Mouse (Mus musculus): ENCODE data around the gene Csrp3. TPM values are rescaled to one million over a fixed set of nuclear protein-coding genes. Genes with fewer than 3 reads are reported as not detected.

Csrp3 gene
- 100 to 1,000 TPM; 106 to 187 (median 120) TPM for total RNA-seq (2022)

DNA sequence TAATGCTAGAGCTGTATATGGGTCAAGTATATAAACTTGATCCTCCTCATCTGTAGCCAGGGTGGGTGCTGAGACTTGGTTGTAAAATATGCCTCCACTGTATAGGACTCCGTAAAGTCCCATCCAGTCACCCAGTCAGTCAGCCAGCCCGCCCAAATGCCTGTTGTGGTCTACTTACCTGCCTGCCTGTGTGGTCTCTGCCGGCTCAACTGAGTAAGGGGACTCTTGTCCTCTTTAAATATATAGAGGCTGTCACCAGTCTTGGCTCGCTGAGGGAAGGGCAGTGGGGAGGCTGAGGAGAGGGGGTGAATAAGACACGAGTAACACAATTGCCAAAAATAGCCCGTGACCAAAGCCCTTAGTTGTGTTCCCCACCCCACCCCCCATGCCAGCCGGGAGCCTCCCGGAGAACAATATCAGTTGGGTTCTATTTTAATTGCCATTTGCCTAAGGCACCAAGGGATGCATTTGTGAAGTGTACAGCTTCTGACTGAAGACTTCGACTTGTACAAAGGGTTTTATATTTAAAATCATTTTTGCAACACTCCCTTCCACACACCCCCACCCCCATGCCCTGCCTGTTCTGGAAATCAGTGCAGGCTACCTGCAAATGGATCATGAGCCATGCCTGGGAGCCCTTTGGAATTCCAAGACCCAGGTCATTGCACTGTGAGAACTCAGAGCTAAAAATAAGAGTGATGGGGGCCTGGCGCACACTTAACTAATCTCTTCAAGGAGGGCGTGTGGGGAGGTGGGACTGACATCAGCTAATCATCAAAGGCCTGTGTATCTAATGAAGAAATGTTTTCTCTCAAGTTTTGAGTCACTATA lies at the start of gene Csrp3:
TSS of gene Csrp3 (minus strand) at position 214 of the 831 bp plus-strand sequence.
- no peak for DNase-seq (ENCODE audit: low spot score in 2 of 2)

DNA sequence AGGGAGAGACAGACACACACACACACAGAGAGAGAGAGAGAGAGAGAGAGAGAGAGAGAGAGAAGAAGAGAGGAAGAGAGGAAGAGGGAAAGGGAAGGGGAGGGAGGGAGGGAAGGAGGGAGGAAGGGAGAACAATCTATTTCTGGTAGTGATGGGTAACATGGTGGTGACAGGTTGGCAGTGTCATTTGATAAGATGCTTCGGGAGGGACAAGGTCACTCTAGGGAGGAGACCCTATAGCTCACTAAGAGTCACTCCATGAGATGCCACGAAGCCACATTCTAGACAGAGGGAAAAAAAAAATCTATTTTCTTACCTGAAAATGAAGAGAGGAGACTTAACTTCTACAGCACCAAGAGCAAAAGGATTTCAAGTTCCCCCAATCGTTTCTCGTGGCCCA lies 48.2 kb upstream of the Csrp3 start:
- no peak for DNase-seq (ENCODE audit: low spot score in 2 of 2)

DNA sequence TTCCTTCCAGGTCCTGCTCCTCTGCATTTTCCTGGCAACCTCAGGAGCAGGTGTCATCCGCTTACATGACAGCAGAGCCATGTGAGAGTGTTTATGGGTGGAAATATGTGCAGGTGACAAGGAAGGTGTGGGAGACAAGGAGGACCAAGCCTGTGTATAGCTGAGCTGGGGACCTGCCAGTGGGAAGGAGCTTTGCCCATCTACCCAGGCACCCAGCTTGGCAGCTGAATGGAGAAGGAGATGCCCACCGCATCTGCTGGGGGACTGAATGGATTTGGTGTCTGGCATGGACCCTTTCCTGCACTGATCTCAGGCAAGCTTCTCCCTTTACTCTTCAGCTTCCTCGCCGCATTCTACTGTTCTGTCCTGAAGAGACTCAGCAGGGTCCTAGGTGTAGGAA lies 47.6 kb upstream of the Csrp3 start:
- no peak for DNase-seq (ENCODE audit: low spot score in 2 of 2)

DNA sequence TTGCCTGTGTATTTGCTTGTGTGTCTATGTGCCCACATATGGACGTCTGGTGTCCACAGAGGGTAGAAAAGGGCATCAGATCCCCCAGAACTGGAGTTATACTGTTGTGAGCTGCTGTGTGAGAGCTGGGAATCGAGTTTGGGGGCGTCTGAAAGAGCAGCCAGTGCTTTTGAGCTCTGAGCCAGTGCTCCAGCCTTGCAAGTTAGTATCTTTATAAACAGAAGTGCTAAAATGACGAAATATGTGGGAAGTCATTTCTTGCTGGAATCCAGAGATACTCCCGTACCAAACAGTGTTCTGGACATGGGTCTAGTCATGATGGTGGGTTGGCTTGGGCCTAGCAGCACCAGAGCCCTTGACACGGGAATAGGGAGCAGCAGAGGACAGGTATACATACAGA lies 46.9 kb upstream of the Csrp3 start:
- no peak for DNase-seq (ENCODE audit: low spot score in 2 of 2)

DNA sequence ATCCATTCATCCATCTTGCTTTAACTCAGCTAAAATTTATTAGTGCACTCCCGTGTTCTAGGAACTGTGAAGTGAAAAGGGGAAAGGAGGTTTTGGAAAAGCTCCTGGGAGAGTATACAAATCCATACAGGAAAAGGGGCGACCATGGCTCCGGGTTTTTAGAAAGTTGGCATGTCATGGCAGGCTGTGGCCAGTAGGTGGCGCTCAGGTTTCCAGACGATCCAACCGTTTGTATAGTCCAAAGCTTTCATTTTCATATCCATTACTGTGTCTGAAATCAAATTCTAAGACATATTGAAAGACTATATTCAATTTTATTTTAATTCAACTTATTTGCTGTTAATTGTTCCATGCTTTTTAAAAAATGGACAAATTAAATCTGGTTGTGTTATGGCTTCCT lies 46.3 kb upstream of the Csrp3 start:
- DNase-seq (ENCODE audit: low spot score in 2 of 2), result peak in 1 of 2 experiments; percentile 16

DNA sequence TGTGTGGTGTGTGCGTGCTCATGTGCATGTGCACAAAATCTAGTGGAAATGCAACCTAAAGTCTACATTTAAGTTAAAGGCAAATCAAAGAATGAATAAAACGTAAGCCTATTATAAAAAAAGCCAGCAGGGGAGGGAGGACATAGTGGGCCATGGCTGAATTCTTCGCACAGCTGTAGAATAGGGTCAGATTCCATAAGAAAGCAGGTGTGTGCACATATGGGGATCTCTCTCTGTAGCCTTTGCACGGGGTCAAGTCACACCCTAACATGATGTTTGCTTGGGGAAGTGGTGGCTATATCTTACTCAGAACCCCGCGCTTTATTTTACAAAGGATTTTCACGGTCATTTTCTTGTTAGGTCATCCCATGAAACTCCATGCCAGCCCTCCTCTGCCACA lies 45.3 kb upstream of the Csrp3 start:
- no peak for DNase-seq (ENCODE audit: low spot score in 2 of 2)

DNA sequence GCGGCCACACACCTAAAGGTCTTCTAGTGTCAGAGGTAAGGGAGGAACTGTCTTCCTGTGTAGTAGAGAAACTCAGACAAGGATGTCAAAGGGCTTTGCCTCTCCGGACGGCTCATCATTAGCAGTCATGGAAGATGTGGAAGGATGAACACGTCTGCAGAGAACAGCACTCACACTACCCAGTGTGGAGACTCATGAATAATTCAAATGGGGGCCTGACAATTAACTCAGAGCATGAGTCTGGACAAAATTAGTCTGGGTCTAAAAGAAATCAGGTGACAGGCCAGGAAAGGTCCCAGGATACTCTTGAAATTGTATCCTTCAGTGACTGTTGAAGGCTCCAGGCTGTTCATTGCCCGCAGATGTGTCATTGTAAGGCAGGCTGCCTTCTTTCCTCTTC lies 43.2 kb upstream of the Csrp3 start:
- DNase-seq (ENCODE audit: low spot score in 2 of 2), result no peak

DNA sequence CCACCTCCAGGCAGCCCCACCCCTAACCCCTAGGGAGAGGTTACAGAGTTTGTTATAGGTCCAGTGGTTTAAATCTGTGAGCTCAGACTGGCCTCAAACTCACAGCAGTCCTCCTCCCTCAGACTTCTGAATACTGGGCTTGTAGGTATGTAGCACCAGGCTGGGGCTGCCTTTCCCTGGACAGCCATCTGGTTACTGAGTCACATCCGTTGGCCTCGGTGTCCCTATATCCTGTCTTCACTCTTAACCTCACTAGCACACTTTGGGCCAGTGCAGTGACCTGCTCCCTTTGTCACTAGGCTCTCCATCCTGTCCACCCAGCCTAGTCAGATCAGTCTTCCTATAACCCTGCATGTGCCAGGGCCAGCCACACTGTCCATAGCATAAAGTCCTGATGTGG lies 40.9 kb upstream of the Csrp3 start:
- no peak for DNase-seq (ENCODE audit: low spot score in 2 of 2)

DNA sequence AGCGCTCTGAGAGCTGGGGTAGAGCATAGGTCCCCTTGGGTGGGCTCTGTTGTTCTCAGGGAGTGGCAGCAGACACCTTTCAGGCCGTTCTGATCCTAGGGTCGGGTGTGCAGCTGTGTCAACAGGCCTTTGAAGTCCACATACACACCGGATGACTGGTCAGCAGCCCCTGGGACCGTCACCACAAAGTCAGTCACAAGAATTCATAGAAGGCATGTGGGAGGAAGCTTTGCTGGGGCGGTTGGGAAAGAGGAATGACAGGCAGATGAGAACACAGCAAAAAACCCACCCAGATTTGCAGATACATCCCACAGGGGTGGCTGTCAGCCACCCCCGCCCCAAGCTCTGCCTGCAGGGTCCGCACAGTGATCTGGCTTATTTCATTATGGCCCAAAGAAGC lies 40.1 kb upstream of the Csrp3 start:
- no peak for DNase-seq (ENCODE audit: low spot score in 2 of 2)

DNA sequence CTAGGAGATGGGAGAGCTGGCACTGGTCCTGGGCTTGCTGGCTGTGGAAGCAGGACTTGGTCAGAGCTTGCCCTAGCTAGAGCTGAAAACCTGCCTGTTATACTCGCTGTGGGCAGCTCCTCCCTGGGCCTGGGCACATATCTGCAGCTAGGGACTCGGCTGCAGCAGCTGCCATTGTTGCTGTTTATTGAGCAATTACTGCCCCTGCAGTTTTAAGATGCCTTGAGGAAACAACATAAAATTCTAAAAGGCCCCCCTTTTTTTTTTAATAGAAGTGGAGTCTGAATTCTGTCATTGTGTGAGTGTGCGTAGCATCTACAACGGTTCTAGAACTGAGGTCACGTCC lies 36.4 kb upstream of the Csrp3 start:
- DNase-seq (ENCODE audit: low spot score in 2 of 2), result no peak

DNA sequence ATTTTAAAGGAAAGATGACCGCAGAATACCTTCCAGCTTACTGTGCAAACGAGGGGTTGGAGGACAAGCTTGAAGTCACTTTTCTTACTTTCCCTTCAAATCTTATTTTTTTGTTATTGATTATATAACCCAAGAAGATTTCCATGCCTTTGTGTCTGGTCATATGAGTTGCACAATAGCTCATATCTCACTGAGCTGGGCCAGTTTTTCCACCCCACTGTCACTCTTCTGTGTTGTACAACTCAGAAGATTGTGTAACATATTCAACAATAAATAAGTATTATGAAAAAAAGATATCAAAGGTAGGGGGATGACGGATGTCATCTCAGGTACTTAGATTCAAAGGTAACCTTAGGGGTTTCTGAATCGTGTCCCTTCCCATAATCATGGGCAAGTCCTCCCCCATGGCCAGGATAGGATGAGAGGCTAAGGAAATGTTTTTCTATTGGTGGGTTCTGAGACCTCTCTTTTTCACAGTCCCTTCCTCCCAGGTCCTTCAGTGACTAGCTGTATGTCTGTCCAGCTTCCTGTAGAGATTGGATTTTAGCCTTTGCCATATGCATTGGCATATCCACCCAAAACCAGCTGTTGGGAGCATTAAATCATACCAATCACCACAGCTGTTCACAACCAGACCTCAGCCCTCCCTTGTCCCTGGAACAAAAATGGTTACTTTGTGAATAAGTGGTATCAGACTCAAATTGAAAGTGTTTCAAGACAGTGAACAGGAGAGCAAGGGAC lies 35.9 kb upstream of the Csrp3 start:
- no peak for DNase-seq (ENCODE audit: low spot score in 2 of 2)

DNA sequence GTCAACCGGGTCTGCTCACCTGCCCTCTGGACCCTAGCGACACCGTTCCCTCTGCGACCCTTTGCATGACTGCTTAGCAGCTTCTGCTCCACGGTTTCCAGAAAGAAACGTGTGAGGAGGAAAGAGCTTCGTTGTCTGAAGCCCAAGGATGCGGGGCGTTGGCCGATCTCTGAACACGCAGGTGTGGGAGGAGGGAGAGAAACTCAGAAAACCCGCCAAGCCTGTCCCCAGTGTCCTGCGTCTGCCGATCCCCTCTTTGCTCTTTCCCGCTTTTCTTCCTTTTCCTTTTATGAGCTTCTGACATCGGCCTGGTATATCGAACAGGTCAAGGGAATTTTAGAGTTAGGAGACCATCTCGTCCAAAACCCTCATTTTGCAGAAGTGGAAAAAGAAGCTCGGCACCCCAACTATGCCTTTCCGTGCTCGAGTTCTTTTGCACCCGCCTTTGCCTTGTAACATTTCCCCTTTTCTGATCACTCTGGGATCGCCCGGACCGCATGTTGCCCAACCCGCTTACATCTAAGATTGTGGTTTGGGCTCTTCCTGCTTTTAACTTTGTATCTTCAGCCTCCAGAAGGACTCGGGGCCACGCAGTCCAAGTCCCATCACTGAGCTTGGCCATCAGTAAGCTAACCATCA lies 34.3 kb upstream of the Csrp3 start:
- no peak for DNase-seq (ENCODE audit: low spot score in 2 of 2)

DNA sequence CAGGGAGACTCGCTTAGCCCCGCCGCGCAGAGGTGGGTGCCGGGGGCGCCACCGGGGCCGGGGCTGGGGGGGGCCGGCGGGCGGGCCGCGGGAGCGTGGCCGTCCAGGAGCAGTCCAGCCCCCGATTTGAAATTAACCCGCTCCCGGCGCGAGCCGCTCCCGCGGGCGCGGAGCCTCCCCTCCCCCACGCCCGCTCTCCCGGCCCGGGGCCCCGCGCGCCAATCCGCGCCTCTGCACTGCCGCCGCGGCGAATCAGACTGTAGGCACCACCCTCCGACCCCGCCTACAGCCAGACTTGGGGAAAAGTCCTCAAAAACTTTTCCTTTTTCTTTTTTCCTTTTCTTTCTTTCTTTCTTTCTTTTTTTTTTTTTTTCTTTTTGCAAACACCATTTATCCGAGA lies 33.7 kb upstream of the Csrp3 start, which contains the start of gene E2f8:
TSS of gene E2f8 (minus strand) at position 111 of the 400 bp plus-strand sequence.
- peak in 1 of 2 experiments; percentile 30 for DNase-seq (ENCODE audit: low spot score in 2 of 2)

DNA sequence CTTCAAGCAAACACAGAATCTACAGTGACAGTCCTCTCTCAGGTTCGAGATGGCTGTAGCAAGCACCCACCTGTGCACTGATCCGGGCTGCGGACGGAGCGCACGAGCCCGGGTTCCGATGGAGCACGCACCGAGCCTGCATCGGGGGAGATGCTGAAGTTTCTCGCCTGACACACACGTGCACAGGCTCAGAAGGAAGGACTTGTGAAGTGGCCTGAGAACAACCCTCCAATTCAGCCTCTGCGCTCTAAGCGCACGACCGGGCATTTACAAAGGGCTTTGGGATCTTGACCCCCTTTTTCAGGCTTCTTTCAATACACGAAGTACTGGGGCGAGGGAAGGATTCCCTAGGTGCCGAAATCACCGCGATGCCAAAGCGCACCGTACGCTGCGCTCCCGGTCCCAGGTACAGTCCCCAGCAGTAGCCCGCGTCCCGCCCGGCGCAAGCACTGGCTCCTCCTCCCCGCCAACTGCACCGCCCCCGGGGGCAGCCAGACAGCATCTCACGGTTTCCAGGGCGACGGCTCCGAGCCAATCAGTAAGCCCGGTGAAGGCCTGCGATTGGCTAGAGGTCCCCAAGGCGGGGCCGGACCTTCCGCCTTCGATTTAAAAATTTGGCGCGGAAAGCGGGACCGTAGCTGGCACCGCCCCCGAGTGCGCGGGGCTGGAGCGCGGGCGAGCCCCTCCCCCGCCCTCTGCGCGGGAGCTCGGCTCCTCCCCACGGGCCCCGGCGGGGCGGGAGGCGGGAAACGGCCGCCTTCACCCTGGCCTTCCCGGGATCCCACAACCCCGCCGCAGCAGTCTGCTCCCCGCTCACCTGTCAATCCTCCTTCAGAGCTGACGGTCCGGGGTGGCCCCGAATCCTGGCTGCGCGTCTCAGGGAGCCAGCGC lies 33.0 kb upstream of the Csrp3 start:
- peak; percentile 83 to 89 for DNase-seq (ENCODE audit: low spot score in 2 of 2)

DNA sequence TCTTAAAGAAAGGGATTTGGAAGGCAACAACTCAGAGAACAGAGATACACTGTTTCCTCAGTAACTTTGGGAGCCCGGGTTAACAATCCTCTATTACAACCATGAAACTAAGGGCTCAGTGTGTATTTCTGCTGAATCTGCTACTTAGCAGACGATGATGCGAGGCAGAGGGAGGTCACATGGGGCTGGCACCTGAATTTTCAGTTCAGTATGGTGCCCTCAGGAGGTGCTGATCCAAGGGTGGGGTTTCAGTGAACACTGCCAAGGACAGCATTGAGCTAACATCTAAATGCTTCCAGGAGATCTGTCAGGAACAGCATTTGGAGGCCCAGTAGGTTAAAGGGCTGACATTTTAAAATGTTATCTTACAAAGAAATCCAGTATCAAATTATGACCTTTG lies 31.7 kb upstream of the Csrp3 start:
- no peak for DNase-seq (ENCODE audit: low spot score in 2 of 2)

DNA sequence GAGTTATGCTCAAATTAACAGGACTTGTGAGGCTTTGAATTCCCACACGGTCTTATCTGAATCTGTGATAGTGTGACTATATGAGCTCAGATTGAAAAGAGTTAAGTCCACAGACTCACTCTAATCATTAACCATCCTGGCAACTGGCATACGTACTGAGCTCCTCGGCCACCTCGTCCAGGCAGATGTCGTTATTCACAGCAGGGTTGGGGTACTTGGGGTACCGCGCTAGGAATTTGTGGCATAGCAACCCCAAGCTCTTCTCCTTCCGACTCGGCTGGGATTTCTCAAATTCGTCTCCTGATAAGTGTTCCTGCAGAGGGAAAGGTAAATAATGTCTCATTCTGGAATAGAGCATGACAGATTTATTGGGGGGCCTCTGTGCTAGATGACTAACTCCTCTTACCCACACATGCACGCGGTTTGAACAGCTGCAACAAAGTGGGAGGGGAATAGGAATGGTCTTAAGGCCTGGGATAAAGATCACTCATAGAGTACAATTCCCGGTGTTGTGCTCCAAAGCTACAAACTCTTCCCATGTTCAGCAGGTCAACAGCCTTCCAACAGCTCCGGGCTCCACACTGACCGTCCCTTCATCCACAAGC lies 30.1 kb upstream of the Csrp3 start:
- DNase-seq (ENCODE audit: low spot score in 2 of 2), result no peak

DNA sequence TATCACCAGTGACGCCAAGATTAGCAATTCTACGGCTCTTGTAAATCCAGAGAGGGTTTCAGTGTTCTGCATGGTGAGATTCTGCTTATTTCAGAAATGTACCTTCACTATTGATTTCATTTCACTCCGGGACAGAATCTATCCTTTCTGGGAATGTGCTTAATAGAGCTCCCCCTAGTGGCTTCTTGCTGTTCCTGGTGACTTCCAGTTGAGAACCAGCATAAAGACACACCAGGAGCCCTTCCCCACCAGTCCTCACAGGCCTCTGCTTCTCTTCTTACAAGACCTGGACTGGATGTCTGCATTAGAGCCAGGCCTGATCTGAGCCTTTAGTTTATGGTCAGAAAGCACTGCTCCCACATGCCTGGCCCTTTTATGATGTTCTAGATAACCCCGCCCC lies 28.7 kb upstream of the Csrp3 start:
- no peak for DNase-seq (ENCODE audit: low spot score in 2 of 2)

DNA sequence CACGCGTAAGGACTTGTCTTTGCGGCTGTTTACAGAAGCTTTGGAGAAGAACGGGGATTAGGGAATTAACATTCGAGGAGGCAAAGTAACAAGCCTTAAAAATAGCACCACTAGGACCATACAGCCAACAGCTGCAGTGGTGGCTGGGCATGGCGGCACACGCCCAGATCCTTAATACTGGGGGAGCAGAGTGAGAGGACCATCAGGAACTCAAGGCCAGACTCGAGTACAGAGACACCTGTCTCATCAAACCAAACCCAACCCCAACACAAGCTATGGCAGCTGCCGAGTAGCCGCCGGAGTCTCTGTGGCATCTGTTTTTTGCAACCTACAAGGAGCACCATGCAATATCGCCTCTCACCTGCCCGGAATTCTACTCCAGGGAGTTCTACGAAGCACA lies 27.3 kb upstream of the Csrp3 start:
- DNase-seq (ENCODE audit: low spot score in 2 of 2), result no peak

DNA sequence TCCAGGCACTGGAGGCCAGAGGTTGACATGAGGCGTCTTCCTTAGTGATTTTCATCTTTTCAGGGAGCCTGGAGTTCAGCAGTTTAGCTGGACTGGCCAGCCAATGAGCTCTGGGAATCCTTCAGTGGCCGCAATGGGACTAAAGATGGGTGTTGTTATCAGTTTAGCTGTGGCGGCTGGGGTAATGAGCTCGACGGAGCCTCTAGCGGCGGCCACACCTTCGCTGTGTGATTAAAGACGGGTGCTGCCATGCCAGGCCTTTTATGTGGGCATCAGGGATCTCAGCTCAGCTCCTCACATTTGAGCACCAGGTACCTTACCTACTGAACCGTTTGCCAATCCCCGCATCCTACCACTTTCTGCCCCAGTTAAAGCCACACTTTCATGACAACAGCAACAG lies 23.5 kb upstream of the Csrp3 start:
- DNase-seq (ENCODE audit: low spot score in 2 of 2), result no peak

DNA sequence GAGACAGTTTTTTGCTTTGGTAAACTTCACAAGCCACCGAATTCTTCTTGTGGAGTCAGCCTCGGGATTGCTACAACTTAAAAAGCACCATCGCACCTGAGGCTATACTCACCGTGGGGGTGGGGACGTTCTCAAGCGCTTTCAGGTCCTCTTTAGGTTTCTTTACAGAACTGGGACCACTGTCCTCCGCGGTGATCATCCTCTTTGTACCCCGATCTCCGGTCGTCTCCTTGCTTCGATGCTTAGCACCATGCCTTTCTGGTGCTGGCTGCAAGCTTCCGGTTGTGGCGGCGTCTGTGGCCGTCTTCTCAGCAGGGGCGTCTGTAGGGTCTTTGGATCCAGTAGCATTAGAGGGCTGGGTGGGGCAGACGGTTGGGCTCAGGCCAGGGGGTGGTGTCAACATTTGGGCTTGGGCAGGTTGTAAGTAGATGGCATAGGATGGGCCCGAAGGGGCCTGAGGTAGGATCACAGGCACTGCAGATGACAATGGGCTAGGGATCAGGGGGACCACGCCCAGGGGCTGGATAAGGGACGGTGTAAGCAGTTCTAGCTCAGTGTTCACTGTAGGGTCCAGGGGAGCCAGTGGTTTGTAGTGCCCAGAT lies 22.8 kb upstream of the Csrp3 start:
- DNase-seq (ENCODE audit: low spot score in 2 of 2), result no peak

DNA sequence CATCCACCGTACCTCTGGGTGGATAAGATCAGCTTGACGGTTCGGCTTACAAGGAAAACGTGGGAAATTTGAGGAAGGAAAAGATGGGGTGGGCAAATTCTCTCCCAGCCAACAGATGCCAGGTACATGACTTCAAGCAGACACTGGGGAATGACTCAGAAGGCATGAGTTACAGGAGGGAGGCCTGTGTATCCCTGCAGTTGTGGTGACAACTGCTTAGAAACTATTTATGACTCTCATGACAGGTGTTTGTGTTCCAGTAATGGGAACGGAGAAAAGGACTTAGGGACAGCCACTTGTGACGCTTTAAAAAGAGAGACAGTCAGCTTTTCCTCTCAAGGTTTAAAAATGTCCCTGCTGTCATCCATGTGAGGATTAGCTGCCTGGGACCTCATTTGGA lies 22.3 kb upstream of the Csrp3 start:
- DNase-seq (ENCODE audit: low spot score in 2 of 2), result no peak
